Mouse (Mus musculus) forebrain, embryonic 16.5 days (tissue): ENCODE measurements around the gene Tbc1d4. TPM values are rescaled to one million over a fixed set of nuclear protein-coding genes. Genes with fewer than 3 reads are reported as not detected.

Experiments
- ATAC-seq: fragments of 200-750 bp; cut with Nextera tagmentation; 2 replicates; pipeline ENCODE4 v1.8.0; 2017; ENCODE audit warnings: mild to moderate bottlenecking, moderate library complexity
- H3K27ac ChIP-seq: fragments of 300-500 bp; sonication (generic); 2 replicates; pipeline ENCODE4 v1.5.1; 2014; ENCODE audit warnings: low read length, control low read depth
- H3K27me3 ChIP-seq: fragments of 300-500 bp; sonication (generic); replicated peaks from 2 replicates; pipeline ENCODE4 v1.6.1; 2014; ENCODE audit warnings: low read length; ENCODE audit not compliant: control insufficient read depth, insufficient read depth
- H3K36me3 ChIP-seq: fragments of 300-500 bp; sonication (generic); 2 replicates; pipeline ENCODE4 v1.6.1; 2014; ENCODE audit not compliant: control insufficient read depth, insufficient read depth
- H3K4me1 ChIP-seq: fragments of 300-500 bp; sonication (generic); replicated peaks from 2 replicates; pipeline ENCODE4 v1.6.1; 2014; ENCODE audit warnings: low read length; ENCODE audit not compliant: control insufficient read depth, insufficient read depth
- H3K4me2 ChIP-seq: fragments of 300-500 bp; sonication (generic); 2 replicates; pipeline ENCODE4 v1.6.1; 2014; ENCODE audit warnings: mild to moderate bottlenecking, low read length, control low read depth
- H3K4me3 ChIP-seq: fragments of 300-500 bp; sonication (generic); replicated peaks from 2 replicates; pipeline ENCODE4 v1.5.1; 2014; ENCODE audit warnings: mild to moderate bottlenecking, low read length, control low read depth
- H3K9ac ChIP-seq: fragments of 300-500 bp; sonication (generic); replicated peaks from 2 replicates; pipeline ENCODE4 v1.6.1; 2014; ENCODE audit warnings: low read depth, low read length, control low read depth
- H3K9me3 ChIP-seq: fragments of 300-500 bp; sonication (generic); 2 replicates; pipeline ENCODE4 v1.6.1; 2016; ENCODE audit warnings: low read length; ENCODE audit not compliant: control insufficient read depth
- WGBS: fragments of 180-500 bp; shearing (Covaris S2); extraction: QIAGEN DNeasy Blood & Tissue Kit; methylation state at CpG from one replicate; pipeline ENCODE4 v1.1.7; 2014; 5-methylcytosine and 5-hydroxymethylcytosine counted together
- polyA plus RNA-seq: library from polyadenylated mRNA; unstranded; fragments of >200 nt; fragmentation: Nextera tagmentation; extraction: Ambion mirVana; gene quantifications from 2 replicates; pipeline ENCODE4 v1.2.1, GENCODE M21; 2015

Tbc1d4 gene
- polyA plus RNA-seq, 1 experiment from 2014 or later = 8.1 TPM

- no peak overlapping the region for H3K4me2 ChIP-seq
- 77% methylated on average over 11 of the region's 11 CpGs for WGBS
- H3K27ac ChIP-seq = no peak overlapping the region
- no peak for ATAC-seq
- no peak overlapping the region for H3K9ac ChIP-seq
- no peaks in the 10 kb centered on the region for H3K27me3 ChIP-seq
- H3K4me1 ChIP-seq = peaks cover 11% of the 10 kb centered on the region
- H3K9me3 ChIP-seq = no peaks in the 10 kb centered on the region
- H3K36me3 ChIP-seq = no peaks in the 10 kb centered on the region
- H3K4me3 ChIP-seq = no peak overlapping the region
Measured at GRCm38 (mm10) chr14:101513163-101513562, 95.8 kb downstream of the Tbc1d4 start.

GRCm38 (mm10) chr14:101511410-101511809 is 97.6 kb downstream of the Tbc1d4 start:
- H3K4me1 ChIP-seq = peaks cover 11% of the 10 kb centered on the region
- ATAC-seq = no peak
- H3K27me3 ChIP-seq = no peaks in the 10 kb centered on the region
- no peak overlapping the region for H3K9ac ChIP-seq
- H3K4me3 ChIP-seq = no peak overlapping the region
- H3K36me3 ChIP-seq = no peaks in the 10 kb centered on the region
- no peaks in the 10 kb centered on the region for H3K9me3 ChIP-seq
- WGBS = 78% methylated on average over 8 of the region's 8 CpGs
- no peak overlapping the region for H3K4me2 ChIP-seq
- H3K27ac ChIP-seq = no peak overlapping the region

GRCm38 (mm10) chr14:101510540-101511313 is 98.3 kb downstream of the Tbc1d4 start:
- no peaks in the 10 kb centered on the region for H3K27me3 ChIP-seq
- H3K4me3 ChIP-seq = no peak overlapping the region
- H3K36me3 ChIP-seq = no peaks in the 10 kb centered on the region
- no peaks in the 10 kb centered on the region for H3K9me3 ChIP-seq
- 38% methylated on average over 13 of the region's 13 CpGs for WGBS
- peak; percentile 74 for ATAC-seq
- H3K4me2 ChIP-seq = 0 out of 2 replicates have a peak overlapping the region, but pooled peaks have one; percentile 3
- no peak overlapping the region for H3K9ac ChIP-seq
- H3K27ac ChIP-seq = no peak overlapping the region
- H3K4me1 ChIP-seq = peaks cover 11% of the 10 kb centered on the region

DNA sequence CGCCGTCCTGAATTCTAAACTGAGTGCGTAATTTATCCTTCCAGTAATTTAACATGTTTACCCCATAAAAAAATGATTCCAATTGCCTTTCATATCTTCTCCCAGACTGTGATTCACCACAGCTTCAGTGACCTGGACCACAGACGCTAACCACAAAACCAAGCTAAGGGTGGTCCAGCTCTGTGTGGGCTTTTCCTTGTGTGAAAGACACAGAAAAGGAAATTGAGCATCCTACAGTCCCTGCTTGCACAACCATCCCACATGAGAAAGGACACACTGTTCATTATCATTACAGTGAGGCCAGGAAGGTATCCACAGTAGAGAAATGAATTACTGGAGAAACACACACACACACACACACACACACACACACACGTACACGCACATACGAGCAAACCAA is 99.2 kb downstream of the Tbc1d4 start:
- Histone ChIP-seq H3K27me3 (no peaks in the 10 kb centered on the region), H3K9me3 (no peaks in the 10 kb centered on the region), H3K4me1 (peaks cover 11% of the 10 kb centered on the region), H3K4me2 (no peak overlapping the region), H3K4me3 (no peak overlapping the region), H3K36me3 (no peaks in the 10 kb centered on the region), H3K27ac (no peak overlapping the region), H3K9ac (no peak overlapping the region)
- ATAC-seq = no peak
- WGBS = 82% methylated on average over 7 of the region's 7 CpGs

DNA sequence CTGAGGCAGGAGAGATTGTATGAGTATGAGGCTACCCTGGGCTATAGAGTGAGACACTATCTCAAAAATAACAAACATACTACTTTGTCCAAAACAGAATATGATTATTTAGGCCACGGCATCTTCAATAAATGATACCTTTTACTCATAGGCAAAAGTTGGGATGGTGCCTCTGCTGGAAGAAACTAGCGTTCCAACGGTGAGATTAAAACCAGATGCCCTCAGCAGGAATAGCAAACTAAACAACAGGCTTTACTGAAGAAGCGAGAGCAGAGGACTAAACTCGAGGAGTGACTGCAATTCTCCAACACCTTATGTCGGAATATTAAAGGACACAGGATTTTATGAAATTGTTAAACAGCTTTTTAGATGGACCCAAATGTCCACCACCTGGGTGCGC is 101.0 kb downstream of the Tbc1d4 start:
- H3K9me3 ChIP-seq = no peaks in the 10 kb centered on the region
- no peaks in the 10 kb centered on the region for H3K36me3 ChIP-seq
- no peak overlapping the region for H3K4me2 ChIP-seq
- no peaks in the 10 kb centered on the region for H3K27me3 ChIP-seq
- 87% methylated on average over 7 of the region's 7 CpGs for WGBS
- H3K27ac ChIP-seq = no peak overlapping the region
- ATAC-seq = no peak
- no peak overlapping the region for H3K4me3 ChIP-seq
- no peak overlapping the region for H3K9ac ChIP-seq
- H3K4me1 ChIP-seq = peaks cover 7% of the 10 kb centered on the region

GRCm38 (mm10) chr14:101507146-101507545 is 101.8 kb downstream of the Tbc1d4 start:
- H3K27me3 ChIP-seq = no peaks in the 10 kb centered on the region
- no peak overlapping the region for H3K9ac ChIP-seq
- ATAC-seq = no peak
- H3K36me3 ChIP-seq = no peaks in the 10 kb centered on the region
- no peak overlapping the region for H3K4me2 ChIP-seq
- peaks cover 7% of the 10 kb centered on the region for H3K4me1 ChIP-seq
- H3K9me3 ChIP-seq = no peaks in the 10 kb centered on the region
- WGBS = 92% methylated on average over 17 of the region's 17 CpGs
- H3K27ac ChIP-seq = no peak overlapping the region
- no peak overlapping the region for H3K4me3 ChIP-seq

GRCm38 (mm10) chr14:101505805-101506204 is 103.2 kb downstream of the Tbc1d4 start:
- H3K9ac ChIP-seq = no peak overlapping the region
- H3K27ac ChIP-seq = no peak overlapping the region

GRCm38 (mm10) chr14:101504473-101505200 is 104.4 kb downstream of the Tbc1d4 start:
- no peak for ATAC-seq
- no peak overlapping the region for H3K27ac ChIP-seq
- H3K36me3 ChIP-seq = no peaks in the 10 kb centered on the region
- H3K9me3 ChIP-seq = no peaks in the 10 kb centered on the region
- H3K4me1 ChIP-seq = peaks cover 6% of the 10 kb centered on the region
- WGBS = 93% methylated on average over 13 of the region's 13 CpGs
- H3K4me2 ChIP-seq = no peak overlapping the region
- no peak overlapping the region for H3K4me3 ChIP-seq
- no peaks in the 10 kb centered on the region for H3K27me3 ChIP-seq
- no peak overlapping the region for H3K9ac ChIP-seq

More at GRCm38 (mm10) chr14:101505805-101506204, 103.2 kb downstream of the Tbc1d4 start:
- Histone ChIP-seq H3K4me2 (no peak overlapping the region), H3K9me3 (no peaks in the 10 kb centered on the region), H3K4me1 (peaks cover 10% of the 10 kb centered on the region), H3K27me3 (no peaks in the 10 kb centered on the region), H3K36me3 (no peaks in the 10 kb centered on the region), H3K4me3 (no peak overlapping the region)
- ATAC-seq = no peak

- H3K9ac ChIP-seq = no peak overlapping the region
- H3K4me3 ChIP-seq = no peak overlapping the region
- WGBS = 71% methylated on average over 3 of the region's 3 CpGs
- ATAC-seq = no peak
- no peak overlapping the region for H3K4me2 ChIP-seq
- H3K27ac ChIP-seq = no peak overlapping the region
- peaks cover 6% of the 10 kb centered on the region for H3K4me1 ChIP-seq
- H3K27me3 ChIP-seq = no peaks in the 10 kb centered on the region
- H3K9me3 ChIP-seq = no peaks in the 10 kb centered on the region
- no peaks in the 10 kb centered on the region for H3K36me3 ChIP-seq
Measured at GRCm38 (mm10) chr14:101503168-101503961, 105.6 kb downstream of the Tbc1d4 start.
